Mouse (Mus musculus): ENCODE results near the gene Acad12. TPM values are rescaled to one million over a fixed set of nuclear protein-coding genes. Genes with fewer than 3 reads are reported as not detected.
"Not testable (repeated sequence)": the region's sequence is repeated elsewhere in the genome, so short reads cannot be mapped to it uniquely, and the experiment has no call there.

Gene Acad12
- 10 to 100 TPM; 54.1 to 60.7 TPM for total RNA-seq (2021)

GRCm38 (mm10) chr5:121618592-121619513 is at the start of gene Acad12:
Gene Acad12, minus strand, starts transcription at chr5:121618938.
- intact Hi-C loops (cut with DNase I): no loop called here
- DNase-seq (ENCODE audit: low spot score): peak; percentile 68

DNA sequence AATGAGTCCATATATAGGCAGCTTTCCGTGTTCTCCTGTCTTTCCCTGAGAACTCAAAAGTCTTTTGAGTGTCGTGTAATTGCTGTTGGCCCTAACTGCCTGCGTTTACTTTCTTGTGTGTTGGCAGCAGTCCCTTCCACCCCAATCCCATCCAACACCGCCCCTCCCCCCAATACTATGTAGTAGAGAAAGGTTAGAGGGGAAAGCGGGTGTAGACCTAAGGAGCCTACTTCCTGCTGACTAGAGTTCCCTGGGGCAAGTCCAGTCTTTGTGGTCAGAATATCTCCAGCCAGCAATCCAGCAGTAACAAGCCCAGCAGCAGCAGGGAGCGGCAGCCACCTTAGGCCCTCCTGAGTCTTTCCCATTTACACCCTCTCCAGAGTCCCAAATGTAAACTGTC is 49.7 kb upstream of the Acad12 start:
- intact Hi-C loops (cut with DNase I): no loop called here
- no peak for DNase-seq (ENCODE audit: low spot score)

DNA sequence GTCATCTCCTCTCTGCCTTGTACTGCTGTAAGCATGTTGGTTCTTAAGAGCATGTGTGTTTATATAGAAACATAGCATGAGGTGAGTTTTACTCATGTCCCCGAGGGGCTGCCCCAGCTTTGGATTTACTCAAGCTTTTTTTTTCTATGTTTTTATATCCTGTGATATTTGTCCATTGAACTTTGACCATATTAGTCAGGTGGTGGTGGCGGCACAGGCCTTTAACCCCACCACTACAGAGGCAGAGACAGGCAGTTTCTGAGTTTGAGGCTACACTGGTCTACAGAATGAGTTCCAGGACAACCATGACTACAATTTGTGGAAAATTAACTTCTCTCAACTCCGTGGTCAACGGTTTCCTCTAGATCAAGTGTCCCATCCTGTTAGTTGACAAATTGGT is 48.3 kb upstream of the Acad12 start:
- no peak for DNase-seq (ENCODE audit: low spot score)
- intact Hi-C loops (cut with DNase I): no loop called here

DNA sequence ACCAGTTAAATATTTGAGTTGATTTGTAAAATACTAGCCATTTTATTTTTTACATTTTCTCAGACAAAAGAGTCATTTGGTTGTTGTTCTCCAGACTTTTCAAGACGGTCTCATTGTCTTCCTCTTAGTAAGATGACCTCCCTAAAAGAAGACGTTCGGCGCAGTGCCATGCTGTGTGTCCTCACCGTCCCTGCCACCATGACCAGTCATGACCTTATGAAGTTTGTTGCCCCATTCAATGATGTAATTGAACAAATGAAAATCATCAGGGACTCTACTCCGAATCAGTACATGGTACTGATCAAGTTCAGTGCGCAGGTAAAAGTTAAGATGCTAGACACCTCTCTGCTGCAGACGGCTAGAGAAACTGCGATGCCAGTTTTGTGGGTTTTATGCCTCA is 46.2 kb upstream of the Acad12 start:
- DNase-seq (ENCODE audit: low spot score): no peak
- intact Hi-C loops (cut with DNase I): loop anchor here (5.0 kb wide), 1 partner anchor 47 kb away; the partner anchor contains the start of gene Atxn2

- DNase-seq (ENCODE audit: low spot score): no peak
- intact Hi-C loops (cut with DNase I): loop anchor here (5.0 kb wide), 1 partner anchor 48 kb away; the partner anchor contains the start of gene Atxn2
Observed at GRCm38 (mm10) chr5:121664078-121664477, 45.3 kb upstream of the Acad12 start.

DNA sequence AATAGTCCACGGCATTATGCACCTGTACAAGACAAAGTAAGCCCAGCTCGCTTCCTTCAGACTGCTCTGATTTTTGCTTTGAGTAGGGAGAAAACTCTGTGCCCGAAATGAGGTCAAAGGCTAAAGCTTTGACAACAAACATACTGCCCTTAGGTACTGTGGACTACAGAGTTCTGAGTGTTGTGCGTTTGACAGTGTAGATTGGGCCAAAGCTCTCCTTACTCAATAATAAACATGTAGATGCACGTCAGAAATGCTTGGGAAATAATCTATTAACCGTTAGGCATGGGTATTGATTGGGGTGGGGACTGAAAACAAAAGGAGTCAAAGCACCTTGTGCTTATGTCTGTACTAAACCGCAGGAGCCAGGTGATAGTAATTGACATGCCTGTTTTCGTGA is 44.7 kb upstream of the Acad12 start:
- intact Hi-C loops (cut with DNase I): loop anchor here (5.0 kb wide), 1 partner anchor 49 kb away; the partner anchor contains the start of gene Atxn2
- DNase-seq (ENCODE audit: low spot score): no peak

GRCm38 (mm10) chr5:121661494-121661893 is 42.8 kb upstream of the Acad12 start:
- DNase-seq (ENCODE audit: low spot score): no peak
- intact Hi-C loops (cut with DNase I): loop anchor here (5.0 kb wide), 1 partner anchor 51 kb away; the partner anchor contains the start of gene Atxn2

- intact Hi-C loops (cut with DNase I): loop anchor here (5.0 kb wide), 1 partner anchor 51 kb away; the partner anchor contains the start of gene Atxn2
- DNase-seq (ENCODE audit: low spot score): no peak
Observed at GRCm38 (mm10) chr5:121660897-121661254, 42.1 kb upstream of the Acad12 start.

DNA sequence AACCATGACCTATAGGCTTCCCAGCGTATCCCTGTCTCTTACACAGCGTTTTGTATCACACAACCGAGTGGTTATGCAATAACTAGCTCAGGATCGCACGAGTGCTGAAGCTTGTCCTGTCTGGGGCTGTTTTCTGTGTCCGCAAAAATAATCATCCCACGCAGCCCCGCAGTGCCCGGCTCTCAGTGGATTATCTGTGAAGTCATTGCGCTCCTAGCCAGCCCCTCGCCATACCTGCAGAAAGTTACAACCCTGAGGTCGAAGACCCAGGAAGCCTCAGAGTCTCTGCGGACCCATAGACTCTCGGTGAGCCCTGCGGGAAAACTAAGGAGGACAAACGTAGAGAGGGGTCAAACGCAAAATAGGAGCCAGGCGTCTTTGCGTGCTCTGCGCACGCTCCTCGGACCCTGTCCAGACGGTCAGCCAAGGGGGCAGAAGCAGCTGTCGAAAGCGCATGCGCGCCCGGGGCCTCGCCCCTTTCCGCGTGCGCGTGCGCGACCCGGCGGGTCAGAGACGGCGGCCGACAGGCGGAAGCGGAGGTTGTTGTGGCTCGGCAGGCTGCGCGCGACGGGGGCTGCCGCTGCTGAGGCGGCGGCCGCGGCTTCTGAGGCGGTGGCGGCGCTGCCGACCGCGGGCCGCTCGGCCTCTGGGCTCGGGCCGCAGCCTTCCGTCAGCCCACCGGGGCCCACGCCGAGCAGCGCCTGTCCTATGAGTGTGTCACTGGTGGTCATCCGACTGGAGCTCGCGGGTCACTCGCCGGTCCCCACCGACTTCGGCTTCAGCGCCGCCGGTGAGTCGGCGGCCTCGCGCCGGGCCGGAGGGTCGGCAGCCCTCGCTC is 41.5 kb upstream of the Acad12 start, which contains the start of the genes Acad10 and Brap:
TSS of gene Acad10 (minus strand) at position 456 of the 838 bp plus-strand sequence.
TSS of gene Brap (plus strand) at position 505 of the 838 bp plus-strand sequence.
- intact Hi-C loops (cut with DNase I): loop anchor here (5.0 kb wide), 1 partner anchor 52 kb away; the partner anchor contains the start of gene Atxn2
- peak; percentile 91 for DNase-seq (ENCODE audit: low spot score)

- DNase-seq (ENCODE audit: low spot score); intact Hi-C loops (cut with DNase I): not testable (repeated sequence)
Observed at GRCm38 (mm10) chr5:121657656-121658055, 38.9 kb upstream of the Acad12 start.

GRCm38 (mm10) chr5:121656866-121657265 is 38.1 kb upstream of the Acad12 start:
- DNase-seq (ENCODE audit: low spot score); intact Hi-C loops (cut with DNase I): not testable (repeated sequence)

- DNase-seq (ENCODE audit: low spot score): no peak
- intact Hi-C loops (cut with DNase I): loop anchor here (2.0 kb wide), 1 partner anchor 42 kb away; no protein-coding TSS in a partner anchor
Observed at GRCm38 (mm10) chr5:121654526-121654925, 35.8 kb upstream of the Acad12 start.

DNA sequence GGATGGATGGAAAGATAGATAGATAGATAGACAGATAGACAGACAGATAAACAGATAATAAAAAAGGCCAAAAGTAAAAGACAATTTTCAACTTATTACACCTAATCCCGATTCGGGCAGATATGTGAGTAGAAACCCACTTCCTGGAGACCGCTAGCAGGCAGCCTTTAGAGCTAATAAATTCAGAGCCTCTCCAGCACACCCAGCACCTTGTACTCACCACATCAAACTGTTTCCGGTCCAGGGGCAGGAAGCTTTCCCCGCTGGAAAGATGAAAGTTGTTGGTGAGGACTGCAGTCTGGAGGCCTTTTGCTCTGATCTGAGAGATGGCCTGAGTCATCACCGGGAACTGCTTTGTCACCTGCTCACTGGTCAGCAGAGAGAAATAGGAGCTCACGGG is 30.4 kb upstream of the Acad12 start:
- intact Hi-C loops (cut with DNase I): no loop called here
- DNase-seq (ENCODE audit: low spot score): no peak

DNA sequence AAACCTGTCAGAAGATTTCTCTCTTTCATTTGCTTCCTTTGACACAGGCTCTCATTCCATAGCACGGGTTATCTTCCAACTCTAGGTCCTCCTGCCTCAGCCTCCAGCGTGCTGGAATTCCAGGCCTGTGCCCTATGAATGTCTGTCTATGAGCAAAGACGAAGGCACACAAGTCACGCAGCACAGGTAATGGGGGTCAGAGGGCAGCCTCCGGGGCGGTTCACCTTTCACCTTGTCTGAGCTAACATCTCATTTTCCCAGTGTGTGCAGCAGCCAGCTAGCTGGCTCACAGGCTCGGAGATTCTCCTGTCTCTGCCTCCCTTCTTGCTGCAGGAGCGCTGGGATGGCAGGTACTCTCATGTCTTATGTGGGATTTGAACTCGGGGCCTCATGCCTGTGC is 20.9 kb upstream of the Acad12 start:
- DNase-seq (ENCODE audit: low spot score): no peak
- intact Hi-C loops (cut with DNase I): no loop called here

DNA sequence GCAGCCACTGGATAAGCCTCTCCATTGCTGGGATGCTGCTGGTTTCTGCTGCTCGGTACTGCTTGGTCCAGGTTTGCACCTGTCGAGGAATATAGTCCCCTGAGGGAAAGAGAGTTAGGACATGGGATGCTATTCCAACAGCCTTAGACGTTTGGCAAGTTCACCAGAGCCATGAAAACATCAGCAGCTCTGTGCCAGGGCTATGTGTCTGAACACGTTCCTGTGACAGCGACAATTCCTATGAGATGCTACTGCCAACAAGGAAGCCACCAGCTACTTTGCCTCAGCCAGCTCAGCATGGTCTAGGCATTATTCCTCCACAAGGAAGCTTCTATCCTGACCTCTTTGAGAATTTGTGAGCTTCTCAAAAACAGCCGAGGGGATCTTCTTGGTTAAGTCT is 18.6 kb upstream of the Acad12 start:
- intact Hi-C loops (cut with DNase I): no loop called here
- no peak for DNase-seq (ENCODE audit: low spot score)

GRCm38 (mm10) chr5:121634668-121635067 is 15.9 kb upstream of the Acad12 start:
- DNase-seq (ENCODE audit: low spot score): no peak

GRCm38 (mm10) chr5:121632804-121633203 is 14.1 kb upstream of the Acad12 start:
- intact Hi-C loops (cut with DNase I): no loop called here
- DNase-seq (ENCODE audit: low spot score): no peak

More at GRCm38 (mm10) chr5:121634668-121635067, 15.9 kb upstream of the Acad12 start:
- intact Hi-C loops (cut with DNase I): no loop called here

DNA sequence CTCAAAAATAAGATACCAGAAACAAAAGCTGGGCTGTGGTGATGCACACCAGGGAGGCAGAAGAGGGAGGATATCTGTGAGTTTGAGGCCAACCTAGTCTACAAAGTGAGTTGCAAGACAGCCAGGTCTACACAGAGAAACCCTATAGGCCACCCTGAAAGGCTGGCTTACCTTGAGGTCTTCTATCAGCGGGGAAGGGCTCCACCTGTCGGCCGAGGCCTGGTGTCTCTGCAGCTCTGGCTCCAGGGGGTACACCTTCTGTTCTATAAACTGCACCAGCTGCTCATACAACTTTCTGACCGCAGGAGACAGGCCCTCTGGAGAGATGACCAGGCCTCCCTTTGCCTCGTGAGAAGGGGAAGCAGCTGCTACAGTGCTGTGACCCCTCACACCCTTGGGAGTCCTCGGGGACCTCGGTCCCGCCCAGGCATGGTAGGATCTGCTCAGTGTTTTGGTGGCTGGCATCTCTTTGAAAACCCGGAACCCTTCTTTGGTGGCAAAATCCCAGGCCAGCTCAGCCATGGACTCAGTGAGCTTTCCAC is 12.4 kb upstream of the Acad12 start:
- intact Hi-C loops (cut with DNase I); DNase-seq (ENCODE audit: low spot score): not testable (repeated sequence)

DNA sequence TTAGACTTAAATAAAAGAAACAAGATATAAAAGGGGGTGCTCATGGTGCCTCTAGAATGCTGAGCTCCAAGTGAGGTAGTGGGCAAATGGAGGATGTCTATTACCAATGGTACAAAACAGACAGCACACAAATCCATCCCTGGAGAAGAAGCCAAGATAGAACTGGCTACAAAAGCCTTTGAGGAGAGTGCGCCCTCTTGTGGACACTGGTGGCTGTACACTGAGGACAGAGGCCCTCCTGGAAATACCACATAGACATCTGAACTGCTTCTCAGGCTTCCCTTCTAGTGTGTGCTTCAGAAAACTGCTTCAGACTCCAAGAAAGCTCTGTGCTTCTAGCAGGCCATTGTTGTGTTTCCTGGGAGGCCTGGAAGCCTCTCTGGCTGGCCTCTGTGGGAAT is 9.1 kb upstream of the Acad12 start:
- intact Hi-C loops (cut with DNase I): no loop called here
- DNase-seq (ENCODE audit: low spot score): no peak

DNA sequence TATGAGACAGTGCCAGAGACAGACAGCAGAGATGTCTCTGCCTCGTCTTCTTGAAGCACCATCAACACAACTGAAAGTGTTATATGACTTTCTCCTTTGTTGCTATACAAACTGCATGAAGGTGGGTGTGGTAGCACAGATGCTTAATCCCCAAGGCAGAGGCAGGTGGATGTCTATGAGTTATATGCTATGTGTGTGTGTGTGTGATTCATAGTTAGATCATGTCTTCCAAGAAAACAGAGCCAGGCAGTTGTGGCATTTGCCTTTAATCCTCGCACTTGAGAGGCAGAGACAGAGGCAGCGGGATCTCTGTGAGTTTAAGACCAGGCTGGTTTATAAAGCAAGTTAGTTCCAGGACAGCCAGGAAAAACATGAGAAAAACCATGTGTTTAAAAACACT is 4.5 kb upstream of the Acad12 start:
- intact Hi-C loops (cut with DNase I): no loop called here
- DNase-seq (ENCODE audit: low spot score): no peak
